Mouse (Mus musculus) limb, embryonic 15.5 days (tissue): ENCODE measurements at regions not wholly inside any gene's neighbourhood (a gene's known extent, or its start where the extent isn't known, plus 50 kb on each side); places are given as distances from the start of the nearest gene placed in this dataset.

Source experiments
- ATAC-seq: fragments of 200-750 bp; cut with Nextera tagmentation; 2 replicates; pipeline ENCODE4 v1.8.0; 2017; ENCODE audit warnings: low read depth, moderate TSS enrichment; ENCODE audit not compliant: insufficient number of reproducible peaks, low FRiP score, low TSS enrichment
- H3K27ac ChIP-seq: fragments of 300-500 bp; sonication (generic); 2 replicates; pipeline ENCODE4 v1.5.1; 2015; ENCODE audit warnings: moderate library complexity, mild to moderate bottlenecking, inconsistent platforms
- H3K27me3 ChIP-seq: fragments of 300-500 bp; sonication (generic); 2 replicates; pipeline ENCODE4 v1.6.1; 2015; ENCODE audit warnings: inconsistent platforms
- H3K36me3 ChIP-seq: fragments of 300-500 bp; sonication (generic); 2 replicates; pipeline ENCODE4 v1.6.1; 2015; ENCODE audit warnings: inconsistent platforms
- H3K4me1 ChIP-seq: fragments of 300-500 bp; sonication (generic); 2 replicates; pipeline ENCODE4 v1.6.1; 2015; ENCODE audit warnings: inconsistent platforms
- H3K4me2 ChIP-seq: fragments of 300-500 bp; sonication (generic); 2 replicates; pipeline ENCODE4 v1.6.1; 2015; ENCODE audit warnings: mild to moderate bottlenecking, inconsistent platforms
- H3K4me3 ChIP-seq: fragments of 300-500 bp; sonication (generic); 2 replicates; pipeline ENCODE4 v1.5.1; 2015; ENCODE audit warnings: mild to moderate bottlenecking, inconsistent platforms
- H3K9ac ChIP-seq: fragments of 300-500 bp; sonication (generic); 2 replicates; pipeline ENCODE4 v1.6.1; 2015; ENCODE audit warnings: inconsistent platforms
- H3K9me3 ChIP-seq: fragments of 300-500 bp; sonication (generic); 2 replicates; pipeline ENCODE4 v1.6.1; 2016; ENCODE audit warnings: inconsistent platforms
- WGBS: fragments of 180-500 bp; shearing (Covaris S2); methylation state at CpG from one replicate; pipeline ENCODE4 v1.1.7; 2015; 5-methylcytosine and 5-hydroxymethylcytosine counted together

GRCm38 (mm10) chr15:96130531-96130930 is 156.8 kb upstream of the Arid2 start:
- Histone ChIP-seq H3K9ac (no peak overlapping the region), H3K4me2 (no peak overlapping the region), H3K36me3 (no peaks in the 10 kb centered on the region), H3K27me3 (no peaks in the 10 kb centered on the region), H3K9me3 (no peaks in the 10 kb centered on the region), H3K4me1 (peaks cover 19% of the 10 kb centered on the region), H3K4me3 (no peak overlapping the region), H3K27ac (no peak overlapping the region)
- WGBS, result 60% methylated on average over 8 of the region's 8 CpGs
- ATAC-seq, result no peak

GRCm38 (mm10) chr15:96131582-96132091 is 155.7 kb upstream of the Arid2 start:
- ATAC-seq, result no peak
- Histone ChIP-seq H3K27ac (no peak overlapping the region), H3K4me2 (no peak overlapping the region), H3K4me1 (peaks cover 20% of the 10 kb centered on the region), H3K4me3 (no peak overlapping the region), H3K27me3 (no peaks in the 10 kb centered on the region), H3K36me3 (no peaks in the 10 kb centered on the region), H3K9ac (no peak overlapping the region), H3K9me3 (no peaks in the 10 kb centered on the region)

GRCm38 (mm10) chr15:96132636-96133035 is 154.7 kb upstream of the Arid2 start:
- Histone ChIP-seq H3K9ac (no peak overlapping the region), H3K36me3 (no peaks in the 10 kb centered on the region), H3K27ac (no peak overlapping the region), H3K4me3 (no peak overlapping the region), H3K4me1 (peaks cover 20% of the 10 kb centered on the region), H3K27me3 (no peaks in the 10 kb centered on the region), H3K4me2 (no peak overlapping the region), H3K9me3 (no peaks in the 10 kb centered on the region)
- WGBS, result 34% methylated on average over 3 of the region's 3 CpGs
- peak; percentile 70; the same call in 1 of the 2 replicates for ATAC-seq

GRCm38 (mm10) chr15:96135250-96135731 is 152.0 kb upstream of the Arid2 start:
- H3K9me3 ChIP-seq, result no peaks in the 10 kb centered on the region
- no peak for ATAC-seq
- WGBS, result 31% methylated on average over 13 of the region's 13 CpGs
- H3K27ac ChIP-seq, result no peak overlapping the region
- H3K4me2 ChIP-seq, result no peak overlapping the region
- H3K36me3 ChIP-seq, result no peaks in the 10 kb centered on the region
- no peaks in the 10 kb centered on the region for H3K27me3 ChIP-seq
- no peak overlapping the region for H3K9ac ChIP-seq
- peaks cover 22% of the 10 kb centered on the region for H3K4me1 ChIP-seq
- no peak overlapping the region for H3K4me3 ChIP-seq

- Histone ChIP-seq H3K36me3 (no peaks in the 10 kb centered on the region), H3K9ac (no peak overlapping the region), H3K27ac (no peak overlapping the region), H3K9me3 (no peaks in the 10 kb centered on the region), H3K4me3 (no peak overlapping the region), H3K4me1 (peaks cover 22% of the 10 kb centered on the region), H3K27me3 (no peaks in the 10 kb centered on the region), H3K4me2 (no peak overlapping the region)
- ATAC-seq, result no peak
- WGBS, result 42% methylated on average over 6 of the region's 6 CpGs
These were observed 151.5 kb upstream of the Arid2 start for GRCm38 (mm10) chr15:96135816-96136215.

- Histone ChIP-seq H3K9me3 (no peaks in the 10 kb centered on the region), H3K27me3 (no peaks in the 10 kb centered on the region), H3K27ac (no peak overlapping the region), H3K36me3 (no peaks in the 10 kb centered on the region), H3K4me3 (no peak overlapping the region), H3K4me2 (no peak overlapping the region), H3K9ac (no peak overlapping the region), H3K4me1 (peaks cover 11% of the 10 kb centered on the region)
- WGBS, result 91% methylated on average over 17 of the region's 17 CpGs
- ATAC-seq, result no peak
These were observed 149.8 kb upstream of the Arid2 start for GRCm38 (mm10) chr15:96137534-96137933.

GRCm38 (mm10) chr15:96137945-96138344 is 149.4 kb upstream of the Arid2 start:
- H3K9ac ChIP-seq, result no peak overlapping the region
- 74% methylated on average over 3 of the region's 3 CpGs for WGBS
- no peak overlapping the region for H3K27ac ChIP-seq
- H3K4me3 ChIP-seq, result no peak overlapping the region
- no peaks in the 10 kb centered on the region for H3K9me3 ChIP-seq
- no peak overlapping the region for H3K4me2 ChIP-seq
- H3K4me1 ChIP-seq, result peaks cover 6% of the 10 kb centered on the region; the same call in 1 of the 2 replicates
- no peaks in the 10 kb centered on the region for H3K27me3 ChIP-seq
- no peaks in the 10 kb centered on the region for H3K36me3 ChIP-seq
- ATAC-seq, result no peak

- no peaks in the 10 kb centered on the region for H3K9me3 ChIP-seq
- no peak overlapping the region for H3K27ac ChIP-seq
- WGBS, result 59% methylated on average over 6 of the region's 6 CpGs
- H3K4me3 ChIP-seq, result no peak overlapping the region
- H3K4me2 ChIP-seq, result no peak overlapping the region
- 0 out of 2 replicates have a peak, but pooled peaks cover 2% of the 10 kb centered on the region for H3K4me1 ChIP-seq
- no peaks in the 10 kb centered on the region for H3K27me3 ChIP-seq
- H3K36me3 ChIP-seq, result no peaks in the 10 kb centered on the region
- H3K9ac ChIP-seq, result no peak overlapping the region
- ATAC-seq, result no peak
These were observed 133.8 kb upstream of the Arid2 start for GRCm38 (mm10) chr15:96153489-96153888.

GRCm38 (mm10) chr15:96158321-96158720 is 129.0 kb upstream of the Arid2 start:
- Histone ChIP-seq H3K27me3 (no peaks in the 10 kb centered on the region), H3K9me3 (no peaks in the 10 kb centered on the region), H3K36me3 (no peaks in the 10 kb centered on the region), H3K9ac (no peak overlapping the region), H3K4me2 (no peak overlapping the region), H3K27ac (no peak overlapping the region), H3K4me1 (0 out of 2 replicates have a peak, but pooled peaks cover 2% of the 10 kb centered on the region), H3K4me3 (no peak overlapping the region)
- WGBS, result 63% methylated on average over 4 of the region's 4 CpGs
- ATAC-seq, result no peak

- Histone ChIP-seq H3K36me3 (no peaks in the 10 kb centered on the region), H3K27me3 (no peaks in the 10 kb centered on the region), H3K4me2 (no peak overlapping the region), H3K9ac (no peak overlapping the region), H3K9me3 (no peaks in the 10 kb centered on the region), H3K27ac (no peak overlapping the region), H3K4me3 (no peak overlapping the region), H3K4me1 (peaks cover 4% of the 10 kb centered on the region)
- ATAC-seq, result no peak
- WGBS, result 65% methylated on average over 13 of the region's 13 CpGs
These were observed 122.4 kb upstream of the Arid2 start for GRCm38 (mm10) chr15:96164771-96165431.

GRCm38 (mm10) chr15:96167256-96167655 is 120.1 kb upstream of the Arid2 start:
- H3K4me2 ChIP-seq, result no peak overlapping the region
- no peaks in the 10 kb centered on the region for H3K9me3 ChIP-seq
- no peaks in the 10 kb centered on the region for H3K27me3 ChIP-seq
- H3K4me3 ChIP-seq, result no peak overlapping the region
- no peak for ATAC-seq
- WGBS, result 68% methylated on average over 9 of the region's 9 CpGs
- no peak overlapping the region for H3K9ac ChIP-seq
- H3K36me3 ChIP-seq, result no peaks in the 10 kb centered on the region
- H3K27ac ChIP-seq, result no peak overlapping the region
- peaks cover 11% of the 10 kb centered on the region for H3K4me1 ChIP-seq

GRCm38 (mm10) chr15:96169726-96170467 is 117.4 kb upstream of the Arid2 start:
- Histone ChIP-seq H3K4me1 (peaks cover 11% of the 10 kb centered on the region), H3K4me2 (peak overlapping the region; percentile 27), H3K36me3 (no peaks in the 10 kb centered on the region), H3K27ac (no peak overlapping the region), H3K9ac (no peak overlapping the region), H3K9me3 (no peaks in the 10 kb centered on the region), H3K27me3 (no peaks in the 10 kb centered on the region), H3K4me3 (no peak overlapping the region)
- WGBS, result 16% methylated on average over 15 of the region's 15 CpGs
- no peak for ATAC-seq
